Mouse (Mus musculus): ENCODE data around the gene Zfyve19.

Gene Zfyve19

DNA sequence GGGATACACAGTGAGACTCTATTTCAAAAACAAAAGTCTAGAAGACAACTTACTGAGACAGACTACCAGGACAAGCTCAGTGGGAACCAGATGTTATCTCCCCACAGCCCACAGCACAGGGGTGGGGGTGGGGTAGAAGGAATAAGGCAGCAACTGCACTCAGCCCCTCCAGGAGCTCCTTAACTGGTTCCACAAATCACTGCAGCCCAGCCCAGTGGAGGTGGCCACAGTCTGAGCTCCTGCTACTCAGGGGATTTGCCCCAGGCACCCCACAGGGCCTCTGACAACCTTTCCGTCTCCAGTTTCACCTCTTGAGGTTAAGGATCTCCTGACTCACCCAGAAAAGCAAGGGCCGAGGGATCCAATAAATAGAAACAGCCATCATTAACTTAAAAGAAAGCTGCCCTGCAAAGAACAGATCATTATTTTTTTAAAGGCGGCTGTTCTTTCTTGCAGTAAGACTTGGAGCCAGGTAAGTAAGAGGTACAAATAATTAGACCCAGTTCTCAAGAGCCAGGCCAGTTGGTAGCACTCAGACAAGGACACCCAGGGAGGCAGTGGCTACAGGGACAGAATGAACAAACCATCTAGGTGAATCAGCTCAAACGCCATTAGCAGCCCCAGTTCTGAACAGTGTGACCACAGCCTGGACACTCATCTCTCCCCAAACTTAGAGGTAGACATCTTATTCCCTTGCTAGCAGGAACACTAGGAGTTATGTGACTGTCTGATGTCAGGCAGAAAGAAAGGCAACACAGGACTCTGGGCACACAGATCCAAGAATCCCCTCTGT lies 11.9 kb upstream of the Zfyve19 start:
- no peak for DNase-seq (ENCODE audit: low read depth)

DNA sequence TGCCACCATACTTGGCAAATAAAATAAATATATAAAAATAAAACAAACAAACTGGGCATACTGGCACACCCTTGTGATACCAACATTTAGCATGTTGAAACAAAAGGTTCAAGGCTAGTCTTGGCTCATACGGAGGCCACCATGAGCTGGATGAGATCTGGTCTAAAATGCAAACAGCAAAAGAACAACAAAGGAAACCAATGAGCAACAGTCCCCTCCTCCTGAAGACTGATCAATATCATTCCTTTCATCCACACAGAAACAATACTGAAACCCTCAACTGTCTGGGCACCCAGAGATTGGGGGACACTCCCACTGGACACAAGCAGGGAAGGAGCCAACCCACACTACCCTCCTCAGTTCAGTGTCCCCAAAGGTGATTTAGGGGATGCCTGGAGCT lies 10.9 kb upstream of the Zfyve19 start:
- DNase-seq (ENCODE audit: low read depth) = no peak

DNA sequence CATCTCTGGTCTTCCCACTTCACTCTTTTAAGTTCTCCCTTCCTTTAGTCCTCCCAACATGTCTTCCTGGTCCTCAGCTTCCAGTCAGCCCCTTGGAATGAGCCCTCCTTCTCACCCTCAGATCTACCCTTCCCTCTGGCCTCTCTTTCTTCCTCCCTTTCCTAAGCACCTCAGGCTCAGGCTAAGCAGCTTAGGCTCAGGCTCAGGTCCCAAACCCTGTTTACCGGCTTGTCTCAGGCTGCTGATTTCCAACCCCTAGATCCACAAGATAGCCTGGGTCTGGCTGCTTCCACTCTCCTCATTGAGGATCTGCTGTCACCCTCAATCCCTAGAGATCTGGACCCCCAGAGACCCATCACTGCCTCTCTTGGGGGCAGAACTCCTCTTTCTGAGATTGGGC lies 10.4 kb upstream of the Zfyve19 start:
- DNase-seq (ENCODE audit: low read depth) = no peak

DNA sequence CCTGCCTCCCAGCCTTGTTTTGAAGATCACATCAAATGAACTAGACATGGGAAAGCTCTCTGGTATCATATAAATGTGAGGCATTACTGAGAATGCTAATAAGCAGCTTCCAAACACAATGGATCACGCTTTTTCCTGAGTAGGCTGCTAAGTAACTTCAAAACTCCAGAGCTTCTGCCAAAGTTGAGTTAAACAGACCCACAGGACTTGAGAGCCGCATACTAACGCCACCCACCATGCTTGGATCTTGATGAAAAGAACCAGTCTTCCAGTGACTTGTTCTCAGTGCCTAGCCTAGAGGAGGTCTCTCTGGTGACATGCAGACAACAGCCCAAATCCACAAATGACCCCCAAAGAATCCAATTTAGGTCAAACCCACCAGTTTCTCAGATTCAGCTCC lies 9.5 kb upstream of the Zfyve19 start:
- DNase-seq (ENCODE audit: low read depth) = no peak

DNA sequence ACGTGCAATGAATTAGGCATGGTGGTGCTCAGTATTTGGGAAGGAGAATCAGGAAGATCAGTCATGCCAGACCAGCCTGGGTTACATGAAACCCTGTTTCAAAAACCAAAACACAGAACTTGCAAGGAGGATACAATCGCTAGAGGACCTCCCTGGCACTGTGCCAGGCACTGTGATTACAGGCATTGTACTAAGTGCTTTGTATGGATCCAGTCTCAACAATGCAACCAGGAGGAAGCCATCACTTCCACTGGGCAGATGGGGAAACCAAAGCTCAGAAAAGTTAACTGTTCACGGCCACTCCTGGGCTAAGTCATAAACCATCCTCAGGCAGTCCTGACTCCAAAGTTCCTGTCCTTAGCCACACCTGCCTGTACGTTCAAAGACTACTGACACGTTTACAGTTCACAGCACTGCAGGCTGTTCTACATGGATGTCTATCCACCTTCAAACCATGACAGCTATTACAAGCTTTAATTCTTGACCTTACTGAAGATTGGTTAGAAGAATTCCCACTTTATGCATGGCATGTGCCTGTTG lies 5.4 kb upstream of the Zfyve19 start:
- no peak for DNase-seq (ENCODE audit: low read depth)

DNA sequence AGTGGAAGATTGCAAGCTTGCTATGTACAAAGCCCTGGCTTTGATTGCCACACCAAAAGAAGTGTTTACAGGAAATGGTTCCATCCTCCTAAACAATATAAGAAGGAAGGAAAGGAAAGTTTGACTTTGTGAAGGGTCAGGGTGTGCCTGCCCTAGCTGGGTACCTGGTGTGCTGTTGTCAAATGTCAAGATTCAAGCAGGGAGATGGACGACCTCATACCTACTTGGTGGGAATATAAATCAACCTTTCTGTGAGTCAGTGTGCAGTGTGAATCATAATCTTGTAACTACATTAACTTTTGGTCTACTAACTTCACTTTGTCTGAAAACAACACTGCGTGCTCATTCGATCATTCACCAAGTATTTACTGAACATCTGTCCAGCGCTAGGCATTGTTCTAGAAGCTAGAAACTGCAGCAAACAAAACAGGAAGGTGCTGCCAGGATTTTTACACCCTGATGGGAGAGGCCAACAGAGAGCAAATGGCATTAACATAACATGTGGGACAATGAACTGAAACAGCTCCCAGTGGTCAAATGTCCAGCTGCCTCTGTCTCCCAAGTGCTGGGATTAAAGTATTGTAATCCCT lies 4.5 kb upstream of the Zfyve19 start:
- no peak for DNase-seq (ENCODE audit: low read depth)

DNA sequence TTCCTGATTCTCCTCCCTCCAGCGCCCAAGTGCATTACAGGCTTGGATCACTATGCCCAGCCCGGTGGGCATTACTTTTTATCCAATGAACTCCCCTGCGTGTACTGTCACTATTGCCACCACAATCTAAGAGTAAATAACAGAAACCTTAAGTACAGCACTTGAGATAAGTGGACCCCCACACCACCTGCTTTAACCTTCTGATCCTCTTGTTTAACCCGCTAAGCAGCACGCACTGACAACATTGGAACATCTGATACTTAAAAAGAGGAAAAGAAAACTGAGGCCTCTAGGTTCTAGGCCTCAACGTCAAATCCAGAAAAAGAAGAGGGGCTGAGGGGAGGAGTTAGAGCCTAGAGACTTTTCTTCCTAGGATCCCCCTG lies 465 bp upstream of the Zfyve19 start:
- DNase-seq (ENCODE audit: low read depth) = no peak

DNA sequence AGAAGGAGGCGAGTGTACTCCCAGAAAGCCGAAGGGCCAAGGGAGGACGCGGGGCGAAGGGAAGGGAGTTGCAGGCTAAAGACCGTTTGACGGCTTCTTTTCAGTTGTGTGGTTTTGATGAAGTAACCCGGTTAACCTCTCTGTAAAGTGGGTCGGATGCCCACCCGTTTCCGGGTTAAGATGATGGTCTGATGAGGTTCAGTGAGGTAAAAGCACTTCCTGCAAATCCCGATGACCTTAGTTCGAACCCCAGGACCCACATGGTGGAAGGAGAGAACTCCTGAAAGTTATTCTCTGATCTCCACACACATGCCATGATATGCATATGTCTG lies 725 bp downstream of the Zfyve19 start:
- DNase-seq (ENCODE audit: low read depth) = no peak

DNA sequence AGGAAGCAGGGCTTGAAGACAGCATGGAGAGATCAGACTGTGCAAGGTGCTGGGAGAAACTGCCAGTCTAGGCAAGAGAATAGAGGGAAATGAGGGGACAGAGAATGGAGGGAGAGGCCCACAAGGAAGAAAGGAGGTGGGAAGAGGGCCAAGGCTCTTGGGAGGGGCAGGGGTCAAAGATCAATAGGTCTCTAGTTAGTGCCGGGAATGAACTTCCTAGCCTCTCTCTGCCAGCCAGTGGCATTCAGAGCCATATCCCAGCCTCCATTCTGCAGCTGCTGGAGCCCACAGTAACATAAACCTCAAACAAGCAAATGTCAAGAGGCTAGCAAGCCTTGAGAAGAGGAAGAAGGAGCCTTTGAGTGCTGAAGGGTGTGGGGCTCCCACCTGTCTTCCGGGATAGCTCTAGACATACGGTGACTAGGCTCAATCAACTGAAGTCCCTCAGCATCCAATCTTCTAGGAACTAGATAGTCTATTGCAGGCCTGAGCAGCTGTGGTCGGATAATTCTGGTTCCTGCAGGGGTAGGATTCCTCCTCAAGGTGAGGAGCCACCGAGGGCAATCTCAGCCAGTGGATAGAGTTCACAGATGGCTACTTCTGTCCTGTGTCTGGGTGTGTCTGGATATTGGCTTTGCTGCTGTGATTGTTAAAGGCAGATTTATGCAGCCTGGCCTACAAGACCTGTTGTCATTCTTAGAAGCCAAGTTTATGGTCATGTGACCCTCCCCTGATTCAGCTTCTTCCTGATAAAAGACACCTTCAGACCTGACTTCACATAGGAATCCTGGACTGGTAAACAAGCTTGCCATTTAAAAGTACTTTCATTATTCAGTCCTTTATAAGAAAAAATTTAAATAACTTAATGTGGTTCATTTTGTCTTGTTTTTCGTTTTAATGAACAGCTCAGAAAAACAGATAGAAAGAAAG lies 21.6 kb downstream of the Zfyve19 start, which contains the start of gene Ppp1r14d:
Gene Ppp1r14d (minus strand): TSS at position 132 of the 930 bp plus-strand sequence.
- DNase-seq (ENCODE audit: low read depth) = no peak

DNA sequence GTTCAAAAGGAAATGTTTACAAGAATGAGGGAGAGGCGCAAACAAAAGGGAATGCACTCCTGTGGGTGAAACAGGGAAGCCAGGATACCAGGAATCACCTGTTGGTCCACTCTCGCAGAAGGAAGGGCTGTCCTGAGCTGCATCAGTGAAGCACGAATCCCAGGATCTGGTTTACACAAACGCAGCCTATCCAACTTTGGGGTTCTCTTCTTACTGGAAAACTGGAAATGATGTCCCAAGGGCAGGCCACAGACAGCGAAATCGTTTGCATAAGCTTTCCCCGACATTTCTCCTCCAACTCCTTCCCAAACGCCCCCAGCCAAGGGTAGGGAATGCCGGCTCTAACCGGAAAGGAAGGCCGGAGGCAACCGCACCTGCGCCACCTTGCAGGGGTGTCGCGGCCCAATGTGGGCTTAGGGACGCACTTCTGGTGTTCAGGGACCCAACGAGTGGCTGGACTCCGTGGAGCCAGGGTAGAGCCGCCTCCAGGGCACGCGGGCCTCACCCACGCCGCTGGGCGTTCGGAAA lies 28.3 kb downstream of the Zfyve19 start:
- no peak for DNase-seq (ENCODE audit: low read depth)

DNA sequence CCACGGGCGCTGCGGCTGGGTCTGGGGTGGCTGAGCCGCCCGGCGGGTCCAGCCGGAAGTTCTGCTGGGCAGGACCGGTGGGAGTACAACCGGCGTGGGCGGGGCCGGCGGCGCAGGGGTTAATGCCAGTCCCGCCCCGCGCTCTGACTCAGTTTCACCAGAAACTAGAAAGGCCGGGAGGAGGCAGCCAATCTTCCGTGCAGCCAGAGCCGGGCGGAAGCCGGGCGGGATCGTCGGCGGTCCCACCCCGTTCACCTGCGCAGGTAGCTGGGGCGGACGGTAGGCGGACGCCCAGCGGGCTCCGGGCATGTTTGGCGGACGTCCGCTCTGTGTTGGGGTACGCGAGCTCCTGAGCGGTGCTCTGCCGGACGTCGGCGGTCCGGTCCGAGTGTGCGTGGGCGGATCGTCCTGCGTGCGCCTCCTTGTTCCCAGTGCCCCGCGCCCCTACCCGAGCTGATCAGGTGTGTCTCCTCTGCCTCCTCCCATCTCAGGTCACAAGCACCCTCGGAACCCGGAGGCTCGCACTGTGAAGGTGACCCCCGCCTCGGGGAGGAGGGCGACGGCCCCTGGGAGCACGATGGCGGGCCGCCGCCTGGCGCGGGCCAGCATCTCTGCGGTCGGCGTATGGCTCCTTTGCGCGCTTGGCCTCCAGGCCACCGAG lies 28.9 kb downstream of the Zfyve19 start, which contains the start of gene Spint1:
Gene Spint1 (plus strand): TSS at position 153 of the 661 bp plus-strand sequence.
- DNase-seq (ENCODE audit: low read depth) = no peak

DNA sequence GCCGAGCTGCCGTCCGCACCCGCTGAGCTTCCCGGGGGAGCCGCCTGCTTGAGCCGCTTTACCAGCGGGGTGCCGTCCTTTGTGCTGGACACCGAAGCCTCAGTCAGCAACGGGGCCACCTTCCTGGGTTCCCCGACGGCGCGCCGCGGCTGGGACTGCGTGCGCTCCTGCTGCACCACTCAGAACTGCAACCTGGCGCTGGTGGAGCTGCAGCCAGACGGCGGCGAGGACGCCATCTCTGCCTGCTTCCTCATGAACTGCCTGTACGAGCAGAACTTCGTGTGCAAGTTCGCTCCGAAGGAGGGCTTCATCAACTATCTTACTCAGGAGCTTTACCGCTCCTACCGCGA lies 29.4 kb downstream of the Zfyve19 start:
- no peak for DNase-seq (ENCODE audit: low read depth)

DNA sequence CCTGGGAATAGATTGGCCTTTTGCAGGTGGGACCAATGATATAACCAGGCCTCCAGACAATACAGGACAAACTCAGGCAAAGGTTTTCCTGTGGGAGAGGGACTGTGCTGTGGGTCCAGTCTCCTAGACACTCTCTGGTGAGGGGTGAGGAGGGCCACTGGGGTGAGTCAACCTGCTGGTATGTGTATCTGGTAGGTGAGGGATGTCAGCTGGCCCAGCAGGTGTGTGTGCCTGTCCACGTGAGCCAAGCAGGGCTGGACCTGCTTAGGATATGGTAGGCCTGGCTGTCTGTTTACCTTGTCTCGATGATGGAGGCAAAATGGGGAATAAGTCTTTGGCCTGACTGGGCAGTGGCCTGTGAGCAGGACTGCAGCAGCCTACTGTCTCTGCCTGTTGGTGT lies 30.3 kb downstream of the Zfyve19 start:
- no peak for DNase-seq (ENCODE audit: low read depth)

DNA sequence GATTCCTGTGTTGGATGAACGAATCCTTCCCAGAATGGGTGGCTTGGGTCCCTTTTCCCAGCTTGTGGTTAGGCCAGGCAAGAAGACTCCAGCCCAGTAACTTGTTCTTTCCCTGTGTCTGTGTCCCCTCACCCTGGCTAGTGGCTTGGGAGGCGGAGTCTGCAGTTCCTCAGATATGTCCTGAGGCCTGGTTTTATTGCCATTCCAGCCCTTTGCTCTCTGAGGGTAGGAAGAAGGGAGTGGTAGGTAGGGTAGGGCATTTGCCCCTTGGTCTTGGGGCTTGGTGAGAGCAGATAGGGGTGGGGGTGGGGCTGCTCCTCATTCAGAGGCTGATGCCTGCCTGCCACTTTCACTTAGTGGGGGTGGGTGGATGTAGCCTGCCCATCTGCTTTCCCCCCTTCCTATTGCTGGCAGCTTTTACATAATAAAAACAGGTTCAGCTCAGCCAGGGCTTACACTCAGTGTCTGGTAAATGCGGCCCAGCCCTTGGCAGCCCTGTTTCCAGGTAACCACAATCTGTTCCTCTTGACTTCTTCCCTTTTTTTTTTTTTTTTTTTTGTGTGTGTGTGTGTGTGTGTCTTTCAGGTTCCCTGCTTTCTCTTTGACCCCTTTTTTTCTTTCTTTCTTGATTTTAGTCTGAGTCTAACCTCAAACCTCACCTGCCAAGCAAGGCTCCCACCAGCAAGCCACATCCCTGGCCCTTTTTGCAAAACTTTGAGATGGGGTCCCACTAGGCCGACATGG lies 31.8 kb downstream of the Zfyve19 start:
- DNase-seq (ENCODE audit: low read depth) = no peak

DNA sequence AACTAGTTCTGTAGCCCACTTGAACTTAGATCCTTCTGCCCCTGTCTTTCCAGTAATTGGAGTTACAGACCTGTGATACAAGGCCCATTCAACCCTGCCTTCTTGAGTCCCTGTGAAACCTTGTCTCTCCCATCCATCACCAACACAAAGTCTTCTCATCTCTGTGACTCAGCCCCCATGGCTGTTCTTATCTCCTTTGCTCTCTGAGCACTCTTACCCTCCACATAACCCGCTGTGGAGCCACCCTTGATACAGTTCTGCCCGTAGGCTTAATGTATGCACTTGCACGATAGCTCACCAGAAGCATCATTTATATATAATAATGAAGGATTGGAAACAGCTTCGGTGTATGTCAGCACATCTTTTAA lies 32.4 kb downstream of the Zfyve19 start:
- DNase-seq (ENCODE audit: low read depth) = no peak

DNA sequence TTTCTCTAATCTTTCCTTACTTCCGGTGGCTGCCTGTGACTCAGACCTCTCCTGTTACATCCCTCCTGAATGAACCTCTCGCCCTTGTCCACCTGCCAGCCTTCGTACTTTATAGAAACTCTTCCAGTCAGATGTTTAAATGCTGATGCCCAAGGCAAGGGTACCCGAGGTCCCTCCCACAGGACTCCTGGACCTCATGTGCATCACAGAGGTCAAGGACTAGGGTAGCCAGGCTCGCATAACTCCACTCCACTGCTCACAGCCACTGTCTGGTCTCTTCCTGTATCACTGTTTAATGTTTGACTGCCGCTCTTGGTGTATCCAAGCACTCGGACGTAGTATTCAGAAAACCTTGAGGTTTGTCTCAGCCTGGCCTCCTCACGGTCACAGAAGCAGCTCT lies 34.1 kb downstream of the Zfyve19 start:
- DNase-seq (ENCODE audit: low read depth) = no peak

DNA sequence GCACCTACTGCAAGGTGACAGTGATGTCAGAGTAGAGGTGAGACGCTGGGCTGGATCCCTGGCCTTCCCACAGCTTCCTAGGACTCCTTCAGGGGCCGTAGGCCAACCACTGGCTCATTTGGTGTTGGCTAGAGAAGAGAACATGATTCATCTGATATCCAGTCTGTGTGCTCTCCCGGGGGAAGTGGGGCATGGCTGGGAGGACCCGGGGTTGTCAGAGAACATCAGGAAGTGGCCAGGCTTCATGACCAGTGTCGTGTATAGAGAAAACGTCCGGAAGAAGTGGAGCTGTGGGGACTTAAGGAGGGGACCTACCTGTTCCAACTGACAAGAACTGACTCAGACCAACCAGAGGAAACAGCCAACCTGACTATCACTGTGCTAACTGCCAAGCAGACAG lies 36.8 kb downstream of the Zfyve19 start:
- no peak for DNase-seq (ENCODE audit: low read depth)

DNA sequence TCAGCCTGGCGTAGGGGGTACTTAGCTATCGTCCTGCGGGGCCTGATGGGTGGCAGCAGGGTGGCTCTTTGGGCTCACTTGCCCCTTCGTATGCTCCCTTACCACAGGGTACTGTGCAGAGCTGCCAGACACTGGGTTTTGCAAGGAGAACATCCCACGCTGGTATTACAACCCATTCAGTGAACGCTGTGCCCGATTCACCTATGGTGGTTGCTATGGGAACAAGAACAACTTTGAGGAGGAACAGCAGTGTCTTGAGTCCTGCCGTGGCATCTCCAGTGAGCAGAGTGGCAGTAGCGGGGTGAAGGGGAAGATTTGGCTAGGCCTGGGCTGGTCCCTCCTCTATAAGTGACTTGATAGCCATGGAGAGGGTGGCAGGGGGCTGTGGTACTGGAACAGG lies 39.5 kb downstream of the Zfyve19 start:
- DNase-seq (ENCODE audit: low read depth) = no peak

DNA sequence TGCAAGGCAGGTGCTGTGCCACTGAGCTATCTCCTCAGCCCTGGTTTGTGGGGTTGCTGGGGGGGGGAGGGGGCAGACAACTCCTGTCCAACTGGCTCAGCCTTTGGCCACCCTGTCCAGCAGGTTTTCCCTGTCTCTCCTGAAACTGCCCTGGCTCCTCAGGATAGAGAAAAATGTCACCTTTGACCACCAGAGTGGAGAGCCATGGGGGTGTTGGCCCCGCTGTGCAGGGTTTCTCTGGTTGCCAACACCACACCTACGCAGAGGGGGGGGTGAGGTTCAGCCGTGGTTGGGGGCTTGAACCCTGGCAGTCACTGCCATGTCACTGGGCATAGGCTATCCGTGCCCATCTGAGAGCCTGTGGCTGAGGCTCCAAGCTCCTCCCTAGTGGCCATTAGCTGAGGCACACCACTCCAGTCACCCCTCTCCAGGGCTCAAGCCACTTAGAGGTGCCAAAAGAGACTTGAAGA lies 41.2 kb downstream of the Zfyve19 start:
- no peak for DNase-seq (ENCODE audit: low read depth)

DNA sequence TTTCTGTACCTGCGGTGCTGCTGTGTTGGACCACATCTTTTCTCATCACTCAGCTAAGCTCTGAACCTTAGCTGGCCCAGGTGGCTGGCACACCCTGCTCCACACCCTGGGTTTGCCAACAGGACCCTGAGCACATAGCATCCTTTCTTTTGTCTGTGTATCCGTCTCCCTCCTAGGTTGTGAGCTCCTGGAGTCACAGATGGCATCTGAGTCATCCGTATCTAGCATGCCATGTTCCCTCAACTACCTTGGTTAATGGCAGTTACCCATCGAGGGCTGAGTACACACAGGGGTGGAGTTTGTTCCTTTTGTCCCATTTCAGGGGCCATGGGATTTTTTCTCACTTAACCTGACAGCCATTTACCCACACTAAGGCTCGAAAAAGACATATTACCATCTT lies 42.0 kb downstream of the Zfyve19 start:
- no peak for DNase-seq (ENCODE audit: low read depth)

DNA sequence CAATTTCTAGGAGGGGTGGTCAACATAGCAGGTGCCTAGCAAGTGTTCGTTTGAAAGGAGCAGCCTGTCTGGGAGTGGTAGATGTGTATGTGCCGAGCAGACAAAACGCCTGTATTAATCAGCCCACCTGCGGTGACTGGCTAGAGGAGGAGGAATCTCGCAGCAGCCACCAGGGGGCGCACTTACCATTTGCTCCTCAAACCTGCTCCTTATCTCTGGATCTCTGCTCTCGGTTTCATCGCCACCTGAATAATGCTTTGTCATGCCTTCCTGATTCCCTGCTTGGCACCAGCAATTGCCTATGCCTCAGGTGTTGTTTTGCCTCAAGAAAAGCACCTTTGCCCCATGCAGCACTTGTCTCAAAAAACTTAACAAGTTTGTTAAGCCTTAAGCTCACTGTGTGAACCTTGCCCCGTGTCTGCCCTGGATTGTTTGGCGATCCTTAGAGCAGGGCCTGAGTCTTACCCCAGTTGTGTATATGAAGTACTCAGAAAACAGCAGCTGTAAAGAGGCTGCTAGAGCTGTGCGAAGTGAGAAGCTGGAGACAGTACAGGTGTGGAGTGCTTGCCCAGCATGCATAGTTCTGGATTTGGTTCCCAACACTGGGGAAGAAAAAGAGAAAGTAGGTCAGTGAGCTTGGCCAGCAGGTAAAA lies 42.5 kb downstream of the Zfyve19 start:
- peak; percentile 52 for DNase-seq (ENCODE audit: low read depth)
